Mouse (Mus musculus): ENCODE results near the gene Ralbp1.

GRCm38 (mm10) chr17:65854006-65854405, 31.6 kb downstream of the Ralbp1 start:
- no peak for TF ChIP-seq EP300 (IDR thresholded peaks at IDR 0.05)
- TF ChIP-seq CTCF (IDR thresholded peaks at IDR 0.05), result no peak
